Mouse (Mus musculus): ENCODE measurements around the gene Tsga10ip.
"Not testable (repeated sequence)": the region's sequence is repeated elsewhere in the genome, so short reads cannot be mapped to it uniquely, and the experiment has no call there.

The Tsga10ip gene

DNA sequence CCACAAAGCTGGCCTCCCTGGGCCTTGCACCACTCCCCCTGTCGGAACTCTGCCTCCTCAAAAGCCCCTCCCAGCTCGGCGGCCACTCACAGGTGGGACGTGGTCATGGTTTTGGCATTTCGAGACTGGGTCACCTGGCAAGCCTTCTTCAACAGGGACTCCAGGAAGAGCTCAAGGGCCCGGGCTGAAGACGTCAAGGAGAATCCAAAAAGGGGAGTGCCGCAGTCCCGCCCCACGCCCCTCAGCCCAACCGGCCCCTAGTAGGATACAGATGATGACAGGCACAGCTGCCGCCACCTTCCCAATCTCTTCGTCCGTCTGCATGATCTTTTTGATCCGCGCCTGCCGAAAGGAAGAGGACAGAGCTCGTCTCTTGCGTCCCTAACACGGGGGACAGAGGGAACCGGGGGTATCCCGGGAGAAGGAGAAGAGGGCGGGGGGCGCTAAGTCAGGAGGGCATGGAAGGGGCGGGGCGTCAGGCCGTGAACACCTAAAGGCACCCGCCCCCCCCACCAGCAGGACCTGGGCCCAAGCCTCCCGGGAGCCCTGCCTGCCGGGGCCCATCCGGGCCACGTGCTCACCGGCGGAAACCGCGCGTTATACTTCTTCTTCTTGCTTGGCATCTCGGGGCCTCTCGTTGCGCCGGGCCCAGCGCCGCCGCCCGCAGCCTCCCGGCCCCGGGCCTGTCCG lies 21.9 kb upstream of the Tsga10ip start:
- DNase-seq (ENCODE audit: low read depth, low spot score): peak; percentile 68

DNA sequence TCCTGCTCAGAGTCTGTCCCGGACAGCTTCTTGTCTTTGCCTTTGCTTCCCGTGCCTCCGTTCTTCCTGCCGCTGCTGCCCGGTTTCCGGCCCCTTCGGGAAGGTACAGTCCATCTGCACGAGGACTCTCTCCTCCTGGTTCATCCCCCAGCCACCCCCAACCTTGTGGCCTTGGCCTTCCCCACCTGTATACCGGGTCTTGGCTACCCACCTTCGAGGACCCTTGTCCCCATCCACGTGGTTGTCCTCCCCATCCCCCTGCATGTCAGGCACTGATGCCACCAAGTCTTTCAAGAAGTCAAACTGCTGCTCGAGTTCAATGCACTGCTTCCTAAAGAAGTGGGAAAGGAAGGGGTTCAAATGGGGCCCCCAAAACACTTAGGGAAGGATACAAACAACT lies 21.2 kb upstream of the Tsga10ip start:
- DNase-seq (ENCODE audit: low read depth, low spot score): no peak

GRCm38 (mm10) chr19:5422895-5423443 lies 20.6 kb upstream of the Tsga10ip start:
- DNase-seq (ENCODE audit: low read depth, low spot score): no peak

DNA sequence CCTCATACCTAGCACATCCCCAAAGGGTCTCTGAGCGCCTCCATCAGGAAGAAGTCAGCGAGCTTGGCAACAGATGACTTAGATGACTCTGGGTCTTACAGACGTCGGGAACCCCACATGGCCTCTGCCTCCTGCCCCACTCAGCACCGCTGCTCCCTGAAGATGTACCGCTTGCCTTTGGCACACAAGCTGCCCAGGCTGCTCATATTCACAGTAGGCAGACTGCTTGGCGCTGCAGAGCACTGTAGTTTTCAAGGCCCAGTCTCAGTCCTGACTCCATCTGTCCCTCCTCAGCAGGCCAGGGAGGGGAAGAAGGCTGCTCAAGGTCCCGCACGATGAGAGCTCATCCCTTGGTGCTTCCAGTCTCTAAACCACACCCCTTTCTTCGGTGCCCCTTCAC lies 19.9 kb upstream of the Tsga10ip start:
- DNase-seq (ENCODE audit: low read depth, low spot score): peak; percentile 39

GRCm38 (mm10) chr19:5421784-5422183 lies 19.5 kb upstream of the Tsga10ip start:
- DNase-seq (ENCODE audit: low read depth, low spot score): no peak

GRCm38 (mm10) chr19:5420579-5420978 lies 18.3 kb upstream of the Tsga10ip start:
- no peak for DNase-seq (ENCODE audit: low read depth, low spot score)

- no peak for DNase-seq (ENCODE audit: low read depth, low spot score)
Observed at GRCm38 (mm10) chr19:5419630-5420029, 17.3 kb upstream of the Tsga10ip start.

GRCm38 (mm10) chr19:5418750-5419466 lies 16.6 kb upstream of the Tsga10ip start:
- no peak for DNase-seq (ENCODE audit: low read depth, low spot score)

DNA sequence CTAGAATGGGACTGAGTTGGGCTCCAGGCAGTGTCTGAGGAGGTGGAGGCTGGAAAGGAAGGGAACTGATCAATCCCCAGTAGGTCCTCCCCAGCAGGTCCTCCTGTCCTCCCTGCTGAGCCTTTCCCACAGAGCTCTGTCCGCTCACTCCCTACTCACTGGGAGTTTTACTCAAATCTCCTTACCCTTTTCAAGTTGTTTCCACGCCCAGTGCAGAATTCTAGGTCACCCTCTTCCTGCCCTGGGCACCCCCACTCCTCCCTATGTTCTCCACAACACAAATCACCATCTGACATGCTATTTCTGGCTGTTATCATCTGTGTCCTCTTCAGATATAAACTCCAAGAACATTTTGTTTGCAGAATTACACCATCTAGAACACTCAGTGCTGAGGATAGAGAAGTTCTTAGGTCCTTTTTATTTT lies 12.2 kb upstream of the Tsga10ip start:
- DNase-seq (ENCODE audit: low read depth, low spot score): peak; percentile 63

DNA sequence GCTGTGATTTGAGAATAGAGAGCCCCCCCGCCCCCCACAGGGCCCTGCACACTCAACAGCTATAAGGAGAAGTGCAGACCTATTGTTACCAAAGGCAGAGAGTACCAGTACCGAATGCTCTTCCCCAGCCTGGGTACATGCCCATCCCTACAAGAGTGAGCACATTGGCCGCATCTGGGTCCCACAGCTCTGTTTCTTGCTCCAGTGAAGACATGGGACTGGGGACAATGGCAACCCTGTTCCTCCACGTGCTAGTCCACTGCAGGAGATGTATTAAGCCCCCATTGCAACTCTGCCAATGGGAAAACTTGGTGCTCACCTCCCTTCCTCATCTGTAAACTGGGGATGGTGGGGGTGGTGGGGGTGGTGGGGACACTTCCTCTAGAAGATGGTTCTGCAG lies 11.5 kb upstream of the Tsga10ip start:
- DNase-seq (ENCODE audit: low read depth, low spot score): no peak

- DNase-seq (ENCODE audit: low read depth, low spot score): no peak
Observed at GRCm38 (mm10) chr19:5411961-5412360, 9.6 kb upstream of the Tsga10ip start.

- DNase-seq (ENCODE audit: low read depth, low spot score): no peak
Observed at GRCm38 (mm10) chr19:5410641-5411040, 8.3 kb upstream of the Tsga10ip start.

DNA sequence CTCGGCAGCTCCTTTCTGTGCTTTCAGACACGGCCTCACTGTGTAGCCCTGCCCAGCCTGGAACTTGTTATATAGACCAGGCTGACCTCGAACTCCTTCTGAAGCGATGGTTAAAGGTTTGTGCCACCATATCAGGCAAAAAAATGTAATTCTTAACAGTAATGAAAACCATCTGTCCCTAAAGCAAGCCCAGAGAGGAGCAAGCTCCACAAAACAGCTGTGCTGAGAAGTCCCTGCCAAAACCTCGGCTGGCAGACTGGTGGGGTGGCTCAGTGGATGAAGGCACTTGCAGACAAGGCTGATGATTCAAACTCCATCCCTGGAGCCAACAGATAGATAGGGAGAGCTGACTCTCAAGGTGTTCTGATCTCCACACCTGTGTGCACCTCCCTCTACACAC lies 6.7 kb upstream of the Tsga10ip start:
- DNase-seq (ENCODE audit: low read depth, low spot score): peak; percentile 46

- no peak for DNase-seq (ENCODE audit: low read depth, low spot score)
Observed at GRCm38 (mm10) chr19:5408057-5409001, 6.0 kb upstream of the Tsga10ip start.

DNA sequence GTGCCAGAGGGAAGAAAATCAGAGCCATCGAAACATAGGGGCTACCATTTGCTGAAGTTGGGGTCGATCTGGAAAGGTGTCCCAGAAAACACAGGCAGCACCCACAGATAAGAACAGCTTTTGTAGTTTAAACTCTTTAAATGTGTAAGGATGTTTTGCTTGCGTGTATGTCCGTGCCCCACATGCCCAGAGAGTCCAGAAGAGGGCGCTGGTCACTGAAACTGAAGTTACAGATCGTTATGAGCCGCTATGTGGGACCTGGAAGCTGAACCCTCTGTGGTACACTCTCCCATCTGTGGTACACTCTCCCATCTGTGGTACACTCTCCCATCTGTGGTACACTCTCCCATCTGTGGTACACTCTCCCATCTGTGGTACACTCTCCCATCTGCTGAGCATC lies 4.8 kb upstream of the Tsga10ip start:
- DNase-seq (ENCODE audit: low read depth, low spot score): peak; percentile 79

GRCm38 (mm10) chr19:5406531-5407126 lies 4.3 kb upstream of the Tsga10ip start:
- DNase-seq (ENCODE audit: low read depth, low spot score): not testable (repeated sequence)

DNA sequence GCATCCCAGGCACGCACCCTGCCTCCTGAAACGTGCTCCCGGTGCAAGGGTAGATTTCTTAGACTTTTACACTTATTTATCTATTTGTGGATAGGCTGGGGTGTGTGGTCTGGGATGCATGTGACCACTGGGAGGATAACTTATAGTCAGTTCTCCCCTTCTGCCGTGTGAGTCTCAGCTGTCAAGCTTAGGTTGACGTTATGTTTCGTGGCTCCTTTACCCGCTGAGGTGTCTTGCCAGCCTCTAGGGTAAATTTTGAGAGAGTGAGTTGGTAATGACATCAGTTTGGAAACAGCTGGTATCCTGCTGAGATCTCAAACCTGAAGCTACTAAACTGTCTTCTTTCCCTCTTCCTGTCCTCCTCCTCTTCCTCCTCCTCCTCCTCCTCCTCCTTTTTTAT lies 3.6 kb upstream of the Tsga10ip start:
- no peak for DNase-seq (ENCODE audit: low read depth, low spot score)

- not testable (repeated sequence) for DNase-seq (ENCODE audit: low read depth, low spot score)
Observed at GRCm38 (mm10) chr19:5401073-5401472, 1.3 kb downstream of the Tsga10ip start.

DNA sequence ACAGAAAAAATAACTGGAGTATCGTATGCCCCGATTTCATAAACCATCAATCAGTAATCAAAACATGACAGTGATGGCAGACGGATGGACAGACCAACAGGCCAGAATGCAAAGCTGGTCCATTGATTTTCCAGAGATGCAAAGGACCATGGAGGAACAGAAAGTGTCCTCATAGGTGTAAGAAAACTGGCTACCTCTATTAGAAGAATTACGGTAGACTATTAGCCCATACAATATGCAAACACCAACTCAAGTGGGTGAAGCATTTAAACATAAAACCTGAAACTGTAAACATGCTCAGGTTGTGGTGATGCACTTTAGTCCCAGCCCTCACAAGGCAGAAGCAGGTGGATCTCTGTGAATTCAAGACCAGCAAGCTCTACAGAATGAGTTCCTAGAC lies 7.0 kb downstream of the Tsga10ip start:
- no peak for DNase-seq (ENCODE audit: low read depth, low spot score)

DNA sequence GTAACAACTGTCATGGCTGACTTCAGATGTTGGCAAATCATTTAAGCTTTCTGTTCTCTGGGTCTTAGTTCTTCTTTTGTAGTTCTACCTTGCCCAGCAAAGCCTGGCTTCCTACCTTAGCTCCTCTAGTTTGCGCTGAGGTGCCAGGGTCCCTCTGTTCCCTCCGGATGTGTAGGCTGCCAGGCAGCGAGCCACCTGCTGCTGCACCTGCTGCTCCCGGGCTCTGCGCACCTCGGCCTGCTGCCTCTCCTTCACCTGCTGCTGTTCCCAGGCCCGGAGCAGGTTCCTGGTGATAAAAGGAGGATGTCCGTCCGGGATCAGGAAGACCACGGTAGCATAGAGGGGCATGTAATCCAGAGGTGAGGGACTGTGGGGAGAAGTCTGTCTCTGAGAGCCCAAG lies 8.2 kb downstream of the Tsga10ip start:
- peak; percentile 52 for DNase-seq (ENCODE audit: low read depth, low spot score)

DNA sequence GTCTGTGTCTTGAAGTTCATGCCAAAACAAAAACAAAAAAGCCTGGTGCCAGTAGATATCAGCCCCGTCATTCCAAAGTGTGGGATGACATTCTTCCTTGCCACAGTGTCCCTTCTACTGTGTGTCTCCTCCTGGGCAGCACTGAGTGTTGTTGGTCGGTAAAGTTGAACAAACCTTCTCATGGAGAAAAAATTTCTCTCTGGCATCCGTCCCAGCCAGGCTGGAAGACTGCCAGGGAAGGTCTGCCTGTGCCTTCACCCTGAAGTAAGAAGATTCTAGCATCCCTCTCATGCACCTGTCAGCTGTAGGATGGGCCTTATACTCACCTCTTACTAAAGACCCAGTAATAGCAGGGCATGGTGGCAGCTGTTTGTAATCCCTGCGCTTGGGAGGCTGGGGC lies 9.4 kb downstream of the Tsga10ip start:
- peak; percentile 39 for DNase-seq (ENCODE audit: low read depth, low spot score)
